Mouse (Mus musculus) kidney, adult 2 months (tissue): ENCODE measurements around the gene Gal3st2. TPM values are rescaled to one million over a fixed set of nuclear protein-coding genes. Genes with fewer than 3 reads are reported as not detected.
"Not testable (repeated sequence)": the region's sequence is repeated elsewhere in the genome, so short reads cannot be mapped to it uniquely, and the experiment has no call there.

Experiments
- DNase-seq: peaks from one replicate; pipeline ENCODE4 v3.0.0; 2021
- H3K27ac ChIP-seq: fragments of 200-500 bp; 2 replicates; pipeline ENCODE4 v1.5.1; 2012; ENCODE audit warnings: low read depth, low read length, control low read depth, inconsistent platforms; ENCODE audit not compliant: insufficient read depth
- H3K27me3 ChIP-seq: fragments of 200-500 bp; replicated peaks from 2 replicates; pipeline ENCODE4 v1.6.1; 2012; ENCODE audit warnings: mild to moderate bottlenecking, moderate library complexity, low read length, inconsistent platforms; ENCODE audit not compliant: control insufficient read depth, insufficient read depth
- H3K36me3 ChIP-seq: fragments of 200-500 bp; 2 replicates; pipeline ENCODE4 v1.6.1; 2012; ENCODE audit warnings: mild to moderate bottlenecking, moderate library complexity, low read length, inconsistent platforms; ENCODE audit not compliant: control insufficient read depth, insufficient read depth
- H3K4me1 ChIP-seq: fragments of 200-500 bp; 2 replicates; pipeline ENCODE4 v1.6.1; 2011; ENCODE audit warnings: low read length; ENCODE audit not compliant: control insufficient read depth, insufficient read depth
- H3K4me3 ChIP-seq: fragments of 200-500 bp; 2 replicates; pipeline ENCODE4 v1.5.1; 2011; ENCODE audit warnings: mild to moderate bottlenecking, low read depth, low read length, control low read depth; ENCODE audit not compliant: insufficient read depth
- CTCF ChIP-seq: fragments of 200-500 bp; conservative IDR thresholded peaks from 2 replicates; pipeline ENCODE4 v1.5.1; 2011; ENCODE audit warnings: low read depth, mild to moderate bottlenecking, control low read depth, low read length, moderate library complexity, mixed read lengths; ENCODE audit not compliant: insufficient read depth, insufficient read length
- POLR2A ChIP-seq: fragments of 200-500 bp; IDR thresholded peaks from one replicate; pipeline ENCODE4 v1.6.1; 2011; ENCODE audit warnings: low read depth, low read length, control low read depth
- whole genome bisulfite sequencing: fragments of 180-500 bp; shearing (Covaris S2); methylation state at CpG from one replicate; pipeline ENCODE4 v1.1.7; 2018; 5-methylcytosine and 5-hydroxymethylcytosine counted together
- polyA plus RNA-seq: library from polyadenylated mRNA; depleted of rRNA; stranded (reverse); fragments of >200 nt; gene quantifications from 2 replicates; pipeline ENCODE4 v1.2.3, GENCODE M21; 2012

Gene Gal3st2
- polyA plus RNA-seq, 1 experiment = 0.19 TPM

- TF ChIP-seq CTCF = no peak
- no peak for TF ChIP-seq POLR2A
- Histone ChIP-seq H3K27ac (peak overlapping the region; percentile 98), H3K4me3 (peak overlapping the region; percentile 79), H3K36me3 (no peaks in the 10 kb centered on the region), H3K27me3 (no peaks in the 10 kb centered on the region), H3K4me1 (peaks cover 5% of the 10 kb centered on the region; the same call in 1 of the 2 replicates)
- DNase-seq = no peak
- WGBS = 29% methylated on average over 27 of the region's 27 CpGs
These were observed 35.2 kb upstream of the Gal3st2 start for GRCm38 (mm10) chr1:93825771-93826539.

DNA sequence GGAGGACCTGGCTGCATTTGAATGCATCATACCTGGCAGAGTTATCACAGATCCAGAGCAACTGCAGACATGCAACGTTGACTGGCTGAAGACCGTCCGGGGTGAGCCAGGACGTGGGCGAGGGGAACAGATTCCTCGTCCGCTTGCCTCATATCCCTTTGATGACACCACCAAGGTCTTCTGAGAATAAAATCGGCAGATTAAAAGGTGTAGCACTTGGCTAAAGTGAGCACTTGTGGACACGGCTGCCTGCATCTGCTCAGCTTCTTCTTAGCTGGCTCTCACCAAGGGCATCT lies 34.6 kb upstream of the Gal3st2 start:
- Histone ChIP-seq H3K27ac (no peak overlapping the region), H3K27me3 (no peaks in the 10 kb centered on the region), H3K4me3 (no peak overlapping the region), H3K36me3 (no peaks in the 10 kb centered on the region), H3K4me1 (peaks cover 5% of the 10 kb centered on the region; the same call in 1 of the 2 replicates)
- TF ChIP-seq POLR2A (no peak), CTCF (no peak)
- 90% methylated on average over 9 of the region's 9 CpGs for WGBS
- no peak for DNase-seq

DNA sequence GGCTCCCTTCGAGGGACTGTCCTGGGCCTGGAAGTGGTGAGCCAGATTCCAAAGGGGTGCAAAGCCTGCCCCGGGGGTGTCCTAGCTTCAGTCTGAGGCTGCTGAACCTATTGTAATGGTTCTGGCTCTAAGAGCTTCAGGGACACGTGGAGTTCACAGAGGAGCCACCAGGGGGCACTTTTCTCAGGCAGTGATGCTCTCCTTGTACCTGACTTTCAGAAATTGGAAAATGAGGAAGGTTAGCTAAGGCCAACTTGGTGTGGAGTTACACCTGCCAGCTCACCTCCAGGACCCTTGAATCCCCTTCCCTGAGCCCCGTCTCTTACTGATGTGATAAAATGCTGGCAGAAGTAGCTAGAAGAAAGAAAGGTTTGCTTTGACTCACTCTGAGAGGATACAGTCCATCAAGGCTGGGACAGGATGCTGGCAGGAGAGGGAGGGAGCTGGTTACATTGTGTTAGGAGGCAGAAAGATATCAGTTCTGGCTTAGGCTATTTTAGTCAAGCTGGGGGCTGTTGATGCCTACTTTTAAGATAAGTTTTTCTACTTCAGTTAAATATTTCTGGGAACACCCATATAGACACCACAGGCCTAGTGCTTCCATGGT lies 28.2 kb upstream of the Gal3st2 start:
- not testable (repeated sequence) for H3K36me3 ChIP-seq, H3K4me1 ChIP-seq, H3K27ac ChIP-seq, H3K4me3 ChIP-seq, H3K27me3 ChIP-seq, DNase-seq
- 0 out of 2 replicates have a peak, but pooled peaks have one; percentile 13 for TF ChIP-seq CTCF
- WGBS = 58% methylated on average over 3 of the region's 4 CpGs

- no peak overlapping the region for H3K4me3 ChIP-seq
- H3K36me3 ChIP-seq = no peaks in the 10 kb centered on the region; the same call in none of the 2 replicates
- H3K4me1 ChIP-seq = no peaks in the 10 kb centered on the region
- no peaks in the 10 kb centered on the region for H3K27me3 ChIP-seq
- TF ChIP-seq POLR2A (no peak), CTCF (no peak)
- no peak for DNase-seq
- no peak overlapping the region for H3K27ac ChIP-seq
- WGBS = 79% methylated on average over 7 of the region's 7 CpGs
These were observed 26.4 kb upstream of the Gal3st2 start for GRCm38 (mm10) chr1:93834671-93835150.

GRCm38 (mm10) chr1:93835211-93835610 lies 25.9 kb upstream of the Gal3st2 start:
- Histone ChIP-seq H3K4me1 (no peaks in the 10 kb centered on the region), H3K36me3 (no peaks in the 10 kb centered on the region; the same call in none of the 2 replicates), H3K4me3 (no peak overlapping the region), H3K27ac (no peak overlapping the region), H3K27me3 (no peaks in the 10 kb centered on the region)
- 91% methylated on average over 4 of the region's 4 CpGs for WGBS
- no peak for DNase-seq
- TF ChIP-seq POLR2A (no peak), CTCF (no peak)

DNA sequence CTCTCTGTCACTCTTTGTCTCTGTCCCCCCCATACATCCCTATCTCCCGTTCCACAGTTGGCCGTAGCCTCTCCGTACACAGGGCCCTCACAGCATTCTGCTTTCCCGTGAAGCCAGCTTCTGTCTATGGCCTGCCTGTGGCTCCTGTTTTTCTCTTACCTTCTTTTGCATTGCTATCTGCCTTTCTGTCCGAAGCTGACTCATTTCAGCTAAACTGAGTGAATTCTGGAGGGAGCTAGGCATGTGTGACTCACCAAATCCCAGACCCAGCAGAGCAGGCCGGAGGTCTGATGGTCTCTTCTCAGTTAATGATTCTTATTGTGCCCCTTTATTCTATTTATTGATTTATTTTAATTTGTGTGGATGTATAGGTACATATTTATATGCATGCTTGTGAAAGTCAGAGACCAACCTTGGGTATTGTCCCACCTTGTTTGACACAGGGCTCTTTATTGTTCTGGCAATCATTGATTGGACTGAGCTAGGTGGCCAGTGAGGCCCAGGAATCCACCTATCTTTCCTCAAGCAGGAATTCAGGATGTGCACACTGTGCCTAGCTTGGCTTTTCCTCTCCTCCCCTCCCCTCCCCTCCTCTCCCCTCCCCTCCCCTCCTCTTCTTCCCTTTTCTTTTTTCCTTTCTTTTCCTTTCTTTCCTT lies 25.1 kb upstream of the Gal3st2 start:
- WGBS = 89% methylated on average over 6 of the region's 6 CpGs
- no peak for TF ChIP-seq CTCF
- no peak for TF ChIP-seq POLR2A
- Histone ChIP-seq H3K27me3 (no peaks in the 10 kb centered on the region), H3K4me1 (no peaks in the 10 kb centered on the region), H3K27ac (no peak overlapping the region), H3K36me3 (no peaks in the 10 kb centered on the region; the same call in none of the 2 replicates), H3K4me3 (no peak overlapping the region)
- DNase-seq = no peak

- H3K4me1 ChIP-seq = no peaks in the 10 kb centered on the region
- 91% methylated on average over 2 of the region's 2 CpGs for WGBS
- no peak overlapping the region for H3K27ac ChIP-seq
- H3K36me3 ChIP-seq = no peaks in the 10 kb centered on the region; the same call in none of the 2 replicates
- TF ChIP-seq POLR2A (no peak), CTCF (no peak)
- no peaks in the 10 kb centered on the region for H3K27me3 ChIP-seq
- DNase-seq = no peak
- no peak overlapping the region for H3K4me3 ChIP-seq
These were observed 24.6 kb upstream of the Gal3st2 start for GRCm38 (mm10) chr1:93836532-93836913.
